Mouse (Mus musculus): ENCODE data around the gene Pgpep1l. TPM values are rescaled to one million over a fixed set of nuclear protein-coding genes. Genes with fewer than 3 reads are reported as not detected.

Gene Pgpep1l
- total RNA-seq, 2 experiments from 2014 or later: not detected

GRCm38 (mm10) chr7:68263346-68264027 is 546 bp downstream of the Pgpep1l start:
- ATAC-seq (replicated peaks; ENCODE audit: poor library complexity): no peak

GRCm38 (mm10) chr7:68262612-68263200 is 1.3 kb downstream of the Pgpep1l start:
- no peak for ATAC-seq (replicated peaks; ENCODE audit: poor library complexity)

GRCm38 (mm10) chr7:68259523-68260081 is 4.4 kb downstream of the Pgpep1l start:
- no peak for ATAC-seq (replicated peaks; ENCODE audit: poor library complexity)

- ATAC-seq (replicated peaks; ENCODE audit: poor library complexity): no peak
These were observed 5.5 kb downstream of the Pgpep1l start for GRCm38 (mm10) chr7:68258326-68259150.

GRCm38 (mm10) chr7:68257767-68258166 is 6.3 kb downstream of the Pgpep1l start:
- no peak for ATAC-seq (replicated peaks; ENCODE audit: poor library complexity)

- no peak for ATAC-seq (replicated peaks; ENCODE audit: poor library complexity)
These were observed 13.1 kb downstream of the Pgpep1l start for GRCm38 (mm10) chr7:68250902-68251301.

GRCm38 (mm10) chr7:68250411-68250810 is 13.6 kb downstream of the Pgpep1l start:
- no peak for ATAC-seq (replicated peaks; ENCODE audit: poor library complexity)

GRCm38 (mm10) chr7:68246249-68246648 is 17.8 kb downstream of the Pgpep1l start:
- ATAC-seq (replicated peaks; ENCODE audit: poor library complexity): no peak

GRCm38 (mm10) chr7:68245681-68246080 is 18.4 kb downstream of the Pgpep1l start:
- ATAC-seq (replicated peaks; ENCODE audit: poor library complexity): no peak

GRCm38 (mm10) chr7:68241205-68241604 is 22.8 kb downstream of the Pgpep1l start:
- no peak for ATAC-seq (replicated peaks; ENCODE audit: poor library complexity)

- ATAC-seq (replicated peaks; ENCODE audit: poor library complexity): no peak
These were observed 24.7 kb downstream of the Pgpep1l start for GRCm38 (mm10) chr7:68239220-68239827.

- no peak for ATAC-seq (replicated peaks; ENCODE audit: poor library complexity)
These were observed 27.2 kb downstream of the Pgpep1l start for GRCm38 (mm10) chr7:68236817-68237216.

GRCm38 (mm10) chr7:68233619-68234223 is 30.3 kb downstream of the Pgpep1l start:
- ATAC-seq (replicated peaks; ENCODE audit: poor library complexity): no peak

GRCm38 (mm10) chr7:68232521-68232920 is 31.5 kb downstream of the Pgpep1l start:
- no peak for ATAC-seq (replicated peaks; ENCODE audit: poor library complexity)

GRCm38 (mm10) chr7:68230831-68231230 is 33.2 kb downstream of the Pgpep1l start:
- no peak for ATAC-seq (replicated peaks; ENCODE audit: poor library complexity)

GRCm38 (mm10) chr7:68228491-68228890 is 35.5 kb downstream of the Pgpep1l start:
- no peak for ATAC-seq (replicated peaks; ENCODE audit: poor library complexity)

GRCm38 (mm10) chr7:68227621-68228020 is 36.4 kb downstream of the Pgpep1l start:
- ATAC-seq (replicated peaks; ENCODE audit: poor library complexity): no peak

GRCm38 (mm10) chr7:68227021-68227420 is 37.0 kb downstream of the Pgpep1l start:
- no peak for ATAC-seq (replicated peaks; ENCODE audit: poor library complexity)

GRCm38 (mm10) chr7:68225427-68226054 is 38.5 kb downstream of the Pgpep1l start:
- ATAC-seq (replicated peaks; ENCODE audit: poor library complexity): 0 out of 2 replicates have a peak, but pooled peaks have one; percentile 11

GRCm38 (mm10) chr7:68224006-68224405 is 40.0 kb downstream of the Pgpep1l start:
- ATAC-seq (replicated peaks; ENCODE audit: poor library complexity): no peak
